Mouse (Mus musculus) thymus, adult 2 months (tissue): ENCODE data around the gene Tvp23a. TPM values are rescaled to one million over a fixed set of nuclear protein-coding genes. Genes with fewer than 3 reads are reported as not detected.
A peak's percentile ranks its signal among the peaks of the same experiment; 100 is the strongest.

Source experiments
- DNase-seq: peaks from one replicate; pipeline ENCODE4 v3.0.0; 2021
- H3K27ac ChIP-seq: fragments of 200-500 bp; 2 replicates; pipeline ENCODE4 v1.5.1; 2012; ENCODE audit warnings: low read length, control low read depth; ENCODE audit not compliant: control insufficient read depth, insufficient read depth
- H3K27me3 ChIP-seq: fragments of 200-500 bp; 2 replicates; pipeline ENCODE4 v1.6.1; 2012; ENCODE audit warnings: mild to moderate bottlenecking, low read length, moderate library complexity, mixed read lengths; ENCODE audit not compliant: control insufficient read depth, insufficient read depth
- H3K36me3 ChIP-seq: fragments of 200-500 bp; 2 replicates; pipeline ENCODE4 v1.6.1; 2012; ENCODE audit warnings: mild to moderate bottlenecking, low read length, moderate library complexity; ENCODE audit not compliant: control insufficient read depth, insufficient read depth
- H3K4me1 ChIP-seq: fragments of 200-500 bp; replicated peaks from 2 replicates; pipeline ENCODE4 v1.6.1; 2012; ENCODE audit warnings: low read length; ENCODE audit not compliant: control insufficient read depth, insufficient read depth
- H3K4me3 ChIP-seq: fragments of 200-500 bp; 2 replicates; pipeline ENCODE4 v1.5.1; 2012; ENCODE audit warnings: mild to moderate bottlenecking, low read length, control low read depth, moderate library complexity; ENCODE audit not compliant: control insufficient read depth, insufficient read depth
- CTCF ChIP-seq: fragments of 200-500 bp; IDR thresholded peaks from 2 replicates; pipeline ENCODE4 v1.5.1; 2012; ENCODE audit warnings: mild to moderate bottlenecking, control low read depth, low read length, moderate library complexity, borderline replicate concordance; ENCODE audit not compliant: control insufficient read depth, poor library complexity, insufficient read depth; ENCODE audit errors: extremely low read depth
- POLR2A ChIP-seq: fragments of 200-500 bp; IDR thresholded peaks from 2 replicates; pipeline ENCODE4 v1.6.1; 2012; ENCODE audit warnings: mild to moderate bottlenecking, low read length, control low read depth, moderate library complexity; ENCODE audit not compliant: control insufficient read depth, poor library complexity, insufficient read depth; ENCODE audit errors: extremely low read depth
- WGBS: fragments of 180-500 bp; shearing (Covaris S2); methylation state at CpG from one replicate; pipeline ENCODE4 v1.1.7; 2018; 5-methylcytosine and 5-hydroxymethylcytosine counted together
- polyA plus RNA-seq: library from polyadenylated mRNA; depleted of rRNA; stranded (reverse); fragments of >200 nt; gene quantifications from 2 replicates; pipeline ENCODE4 v1.2.3, GENCODE M21; 2012; rRNA removed

The Tvp23a gene
- polyA plus RNA-seq, 1 experiment, result 3.2 TPM

- no peak overlapping the region for H3K4me3 ChIP-seq
- H3K36me3 ChIP-seq, result no peaks in the 10 kb centered on the region
- no peak overlapping the region; the same call in 1 of the 2 replicates for H3K27ac ChIP-seq
- H3K4me1 ChIP-seq, result peaks cover 7% of the 10 kb centered on the region
- no peaks in the 10 kb centered on the region for H3K27me3 ChIP-seq
- no peak for DNase-seq
- whole genome bisulfite sequencing, result 68% methylated on average over 3 of the region's 3 CpGs
- no peak for TF ChIP-seq POLR2A
Measured at GRCm38 (mm10) chr16:10384544-10384943, 62.6 kb downstream of the Tvp23a start.

DNA sequence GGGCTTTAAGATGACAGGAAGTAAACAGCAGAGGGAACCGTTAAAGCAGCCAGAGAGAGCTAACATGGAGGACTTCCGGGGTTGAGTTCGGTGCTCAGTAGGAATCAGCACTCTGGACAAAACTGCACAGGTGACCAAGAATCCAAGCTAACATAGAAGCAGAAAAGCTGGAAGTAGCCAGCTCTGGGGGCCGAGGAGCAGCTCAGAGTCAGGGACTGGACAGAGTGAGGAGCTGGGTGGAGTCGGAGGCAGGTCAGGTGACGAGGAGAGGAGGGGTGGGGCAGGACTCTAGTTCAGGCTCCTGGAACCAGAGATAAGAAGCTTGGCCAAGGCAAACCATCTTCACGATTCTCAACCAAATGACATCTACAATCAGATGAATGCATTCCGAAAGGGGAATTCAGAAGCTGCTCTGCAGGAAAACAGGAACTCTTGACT is 63.1 kb downstream of the Tvp23a start:
- no peak for TF ChIP-seq POLR2A
- Histone ChIP-seq H3K36me3 (no peaks in the 10 kb centered on the region), H3K27me3 (no peaks in the 10 kb centered on the region), H3K4me3 (peak overlapping the region; percentile 55), H3K27ac (peak overlapping the region; percentile 78), H3K4me1 (peaks cover 7% of the 10 kb centered on the region)
- 35% methylated on average over 8 of the region's 8 CpGs for WGBS
- DNase-seq, result peak; percentile 43

DNA sequence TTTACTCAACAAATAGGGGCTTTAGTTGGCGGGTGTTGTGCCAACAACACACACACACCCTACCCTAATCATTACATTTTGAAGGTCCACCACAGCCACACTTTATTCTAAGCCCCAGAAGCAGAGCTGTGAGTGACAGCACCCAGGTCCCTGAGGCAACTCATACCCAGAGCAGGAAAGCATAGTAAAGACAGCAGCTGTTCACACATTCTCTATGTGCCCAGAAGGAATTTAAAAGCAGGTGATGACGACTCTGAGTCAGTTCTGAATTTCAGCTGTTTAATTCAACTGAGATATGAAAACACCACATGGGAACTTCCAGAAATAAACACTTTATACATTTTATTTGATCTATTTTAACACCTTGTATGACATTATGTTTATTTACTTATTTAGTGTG is 67.6 kb downstream of the Tvp23a start:
- WGBS, result 83% methylated on average over 2 of the region's 2 CpGs

GRCm38 (mm10) chr16:10377286-10377685 is 69.9 kb downstream of the Tvp23a start:
- H3K36me3 ChIP-seq, result no peaks in the 10 kb centered on the region
- H3K27me3 ChIP-seq, result no peaks in the 10 kb centered on the region
- DNase-seq, result no peak
- 57% methylated on average over 1 of the region's 1 CpGs for WGBS
- H3K4me1 ChIP-seq, result no peaks in the 10 kb centered on the region
- H3K4me3 ChIP-seq, result no peak overlapping the region
- H3K27ac ChIP-seq, result no peak overlapping the region
- TF ChIP-seq POLR2A (no peak), CTCF (no peak)

More for the DNA sequence above, 67.6 kb downstream of the Tvp23a start:
- Histone ChIP-seq H3K27ac (no peak overlapping the region), H3K27me3 (no peaks in the 10 kb centered on the region), H3K36me3 (no peaks in the 10 kb centered on the region), H3K4me3 (no peak overlapping the region), H3K4me1 (peaks cover 3% of the 10 kb centered on the region)
- TF ChIP-seq CTCF, result no peak
- no peak for TF ChIP-seq POLR2A
- DNase-seq, result no peak

- Histone ChIP-seq H3K4me3 (no peak overlapping the region), H3K4me1 (no peaks in the 10 kb centered on the region), H3K36me3 (no peaks in the 10 kb centered on the region), H3K27ac (no peak overlapping the region), H3K27me3 (no peaks in the 10 kb centered on the region)
- 73% methylated on average over 13 of the region's 13 CpGs for WGBS
- TF ChIP-seq CTCF (no peak), POLR2A (no peak)
- DNase-seq, result no peak
Measured at GRCm38 (mm10) chr16:10374254-10375011, 72.7 kb downstream of the Tvp23a start.

- H3K36me3 ChIP-seq, result no peaks in the 10 kb centered on the region
- no peak overlapping the region for H3K27ac ChIP-seq
- H3K4me1 ChIP-seq, result no peaks in the 10 kb centered on the region
- H3K4me3 ChIP-seq, result no peak overlapping the region
- 97% methylated on average over 4 of the region's 4 CpGs for WGBS
- DNase-seq, result no peak
- no peaks in the 10 kb centered on the region for H3K27me3 ChIP-seq
- TF ChIP-seq POLR2A, result no peak
- TF ChIP-seq CTCF, result no peak
Measured at GRCm38 (mm10) chr16:10372372-10372771, 74.8 kb downstream of the Tvp23a start.

Other genes starting within 250 kb of the Tvp23a start
- gene Emp2, start 133.4 kb downstream of the Tvp23a start, polyA plus RNA-seq, result 12.9 and 20.0 TPM in 2 replicates
- gene Tekt5, start 51.9 kb downstream of the Tvp23a start, polyA plus RNA-seq, result 1.4 and 1.7 TPM in 2 replicates
- 62.3 and 67.4 TPM in 2 replicates for gene Nubp1, start 35.4 kb downstream of the Tvp23a start, polyA plus RNA-seq
- 30.1 and 31.5 TPM in 2 replicates for gene Ciita, start 32.7 kb upstream of the Tvp23a start, polyA plus RNA-seq
- 122 and 146 TPM in 2 replicates for gene Dexi, start 95.7 kb upstream of the Tvp23a start, polyA plus RNA-seq
- gene Clec16a, start 98.0 kb upstream of the Tvp23a start, polyA plus RNA-seq, result 25.2 and 30.1 TPM in 2 replicates